Mouse (Mus musculus) right cerebral cortex, adult 18-20 months (tissue): ENCODE measurements around the gene Trex2.

Experiments used
- DNase-seq: peaks from one replicate; pipeline ENCODE4 v3.0.0; 2022; ENCODE audit warnings: mixed read lengths

Trex2 gene

GRCm38 (mm10) chrX:73435252-73435651, at the start of gene Trex2:
TSS of gene Trex2 (minus strand) at chrX:73435344.
- no peak for DNase-seq

- no peak for DNase-seq
Observed at GRCm38 (mm10) chrX:73484870-73485269, 49.7 kb upstream of the Trex2 start.

- no peak for DNase-seq
Observed at GRCm38 (mm10) chrX:73484076-73484475, 48.9 kb upstream of the Trex2 start.

GRCm38 (mm10) chrX:73483484-73483810, 48.3 kb upstream of the Trex2 start, which contains the start of gene Bgn:
TSS of gene Bgn (plus strand) at chrX:73483602.
- DNase-seq: no peak

- no peak for DNase-seq
Observed at GRCm38 (mm10) chrX:73482643-73483483, 47.7 kb upstream of the Trex2 start.

GRCm38 (mm10) chrX:73480334-73480733, 45.2 kb upstream of the Trex2 start:
- no peak for DNase-seq

GRCm38 (mm10) chrX:73479656-73480055, 44.5 kb upstream of the Trex2 start:
- no peak for DNase-seq

GRCm38 (mm10) chrX:73477500-73477899, 42.4 kb upstream of the Trex2 start:
- no peak for DNase-seq

GRCm38 (mm10) chrX:73476621-73477020, 41.5 kb upstream of the Trex2 start:
- DNase-seq: no peak

GRCm38 (mm10) chrX:73475658-73476256, 40.6 kb upstream of the Trex2 start:
- DNase-seq: no peak

GRCm38 (mm10) chrX:73474340-73475165, 39.4 kb upstream of the Trex2 start:
- DNase-seq: no peak

GRCm38 (mm10) chrX:73471764-73472163, 36.6 kb upstream of the Trex2 start:
- DNase-seq: no peak

- DNase-seq: no peak
Observed at GRCm38 (mm10) chrX:73468752-73469151, 33.6 kb upstream of the Trex2 start.

GRCm38 (mm10) chrX:73468330-73468729, 33.2 kb upstream of the Trex2 start:
- no peak for DNase-seq

- no peak for DNase-seq
Observed at GRCm38 (mm10) chrX:73467446-73468241, 32.5 kb upstream of the Trex2 start.

- DNase-seq: peak; percentile 27
Observed at GRCm38 (mm10) chrX:73465483-73466186, 30.5 kb upstream of the Trex2 start.

GRCm38 (mm10) chrX:73460792-73461191, 25.6 kb upstream of the Trex2 start:
- DNase-seq: no peak

- peak; percentile 95 for DNase-seq
Observed at GRCm38 (mm10) chrX:73458877-73459392, 23.8 kb upstream of the Trex2 start, which contains the start of gene Haus7. TSS of gene Haus7 (minus strand) at chrX:73459044.

GRCm38 (mm10) chrX:73451949-73452348, 16.8 kb upstream of the Trex2 start:
- DNase-seq: peak; percentile 56

- no peak for DNase-seq
Observed at GRCm38 (mm10) chrX:73441428-73441827, 6.3 kb upstream of the Trex2 start.

GRCm38 (mm10) chrX:73432850-73433249, 2.3 kb downstream of the Trex2 start:
- no peak for DNase-seq

GRCm38 (mm10) chrX:73430036-73430435, 5.1 kb downstream of the Trex2 start:
- no peak for DNase-seq
